Mouse (Mus musculus) cerebellum, adult 2 months (tissue): ENCODE measurements around the gene Lmo7. TPM values are rescaled to one million over a fixed set of nuclear protein-coding genes. Genes with fewer than 3 reads are reported as not detected.

ENCODE experiments used
- DNase-seq, 2 experiments: peaks; one replicate each; pipeline ENCODE4 v3.0.0; 2021
- H3K27ac ChIP-seq: fragments of 200-500 bp; 2 replicates; pipeline ENCODE4 v1.5.1; 2012; ENCODE audit warnings: low read length, control low read depth, inconsistent platforms; ENCODE audit not compliant: insufficient read depth
- H3K27me3 ChIP-seq: fragments of 200-500 bp; 2 replicates; pipeline ENCODE4 v1.6.1; 2012; ENCODE audit warnings: inconsistent platforms, mild to moderate bottlenecking, low read length, moderate library complexity; ENCODE audit not compliant: control insufficient read depth, insufficient read depth
- H3K4me1 ChIP-seq: fragments of 200-500 bp; 2 replicates; pipeline ENCODE4 v1.6.1; 2011; ENCODE audit warnings: low read length; ENCODE audit not compliant: control insufficient read depth, insufficient read depth
- H3K4me3 ChIP-seq: fragments of 200-500 bp; replicated peaks from 2 replicates; pipeline ENCODE3; 2011; ENCODE audit warnings: mild to moderate bottlenecking, low read depth, low read length, control low read depth; ENCODE audit not compliant: insufficient read depth
- CTCF ChIP-seq: fragments of 200-500 bp; IDR thresholded peaks from 2 replicates; pipeline ENCODE4 v1.5.1; 2011; ENCODE audit warnings: low read depth, mild to moderate bottlenecking, control low read depth, low read length, moderate library complexity, borderline replicate concordance; ENCODE audit not compliant: insufficient read depth
- POLR2A ChIP-seq: fragments of 200-500 bp; IDR thresholded peaks from 2 replicates; pipeline ENCODE4 v1.6.1; 2011; ENCODE audit warnings: low read length, control low read depth, borderline replicate concordance; ENCODE audit not compliant: insufficient read depth
- WGBS: fragments of 180-500 bp; shearing (Covaris S2); methylation state at CpG from one replicate; pipeline ENCODE4 v1.1.7; 2018; 5-methylcytosine and 5-hydroxymethylcytosine counted together
- polyA plus RNA-seq: library from polyadenylated mRNA; depleted of rRNA; stranded (reverse); fragments of >200 nt; gene quantifications from 2 replicates; pipeline ENCODE4 v1.2.3, GENCODE M21; 2012

Gene Lmo7
- polyA plus RNA-seq, 1 experiment = 5.8 TPM

- no peak overlapping the region for H3K27ac ChIP-seq
- H3K4me1 ChIP-seq = no peaks in the 10 kb centered on the region
- 70% methylated on average over 4 of the region's 4 CpGs for WGBS
- TF ChIP-seq CTCF (no peak), POLR2A (no peak)
- no peaks in the 10 kb centered on the region for H3K27me3 ChIP-seq
- no peak overlapping the region for H3K4me3 ChIP-seq
- no peak for DNase-seq
Measured at GRCm38 (mm10) chr14:101853722-101854121, 124.0 kb downstream of the Lmo7 start.

DNA sequence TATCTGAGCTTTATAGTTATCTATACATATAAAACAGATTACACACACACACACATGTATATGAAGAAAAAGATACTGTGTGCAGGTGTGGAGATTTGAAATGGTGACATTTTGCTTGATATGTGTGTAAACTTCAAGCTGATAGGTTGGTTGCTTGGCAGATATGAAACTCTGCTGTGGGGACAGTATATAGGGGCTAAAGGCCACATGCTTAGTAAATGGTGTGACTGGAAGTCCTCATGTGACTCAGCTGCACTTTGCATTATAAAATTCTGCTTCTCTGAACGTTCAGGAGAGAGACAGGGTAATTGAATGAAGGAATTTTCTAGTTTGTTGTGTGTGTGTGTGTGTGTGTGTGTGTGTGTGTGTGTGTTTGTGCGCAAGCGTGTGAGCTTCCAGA lies 124.5 kb downstream of the Lmo7 start:
- no peak overlapping the region for H3K4me3 ChIP-seq
- no peak overlapping the region for H3K27ac ChIP-seq
- H3K27me3 ChIP-seq = no peaks in the 10 kb centered on the region
- TF ChIP-seq POLR2A = no peak
- TF ChIP-seq CTCF = no peak
- no peaks in the 10 kb centered on the region for H3K4me1 ChIP-seq
- DNase-seq = no peak
- WGBS = 84% methylated on average over 3 of the region's 3 CpGs

DNA sequence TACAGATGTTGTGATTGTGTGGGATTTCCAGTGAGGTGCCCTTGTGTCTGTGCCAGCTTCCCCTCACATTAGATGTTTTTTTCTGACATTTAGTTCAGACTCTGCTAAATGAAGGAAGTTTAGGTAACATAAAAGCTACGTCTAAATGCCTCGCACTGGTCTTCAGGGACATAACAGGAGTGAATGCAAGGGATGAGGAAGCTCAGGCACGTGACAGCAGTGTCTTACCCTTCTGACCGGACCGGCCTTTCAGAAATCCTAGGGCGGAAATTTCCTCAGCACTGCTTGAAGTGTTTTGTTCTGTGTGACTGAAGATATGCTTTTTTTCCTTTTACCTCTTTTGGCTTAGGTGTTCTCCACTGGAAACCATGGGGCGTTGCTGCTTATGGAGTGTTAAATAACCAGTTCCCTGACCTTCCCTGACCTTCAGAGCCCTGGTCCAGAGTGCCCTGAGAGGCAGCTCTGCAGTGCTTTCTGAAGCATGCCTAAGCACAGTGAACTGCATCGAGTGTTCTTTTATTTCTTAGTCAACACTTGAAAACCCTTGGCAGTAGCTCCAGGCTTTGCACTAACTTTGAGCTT lies 129.6 kb downstream of the Lmo7 start:
- H3K4me1 ChIP-seq = no peaks in the 10 kb centered on the region
- TF ChIP-seq CTCF (no peak), POLR2A (no peak)
- no peak overlapping the region for H3K27ac ChIP-seq
- no peak overlapping the region for H3K4me3 ChIP-seq
- 44% methylated on average over 8 of the region's 8 CpGs for WGBS
- no peaks in the 10 kb centered on the region for H3K27me3 ChIP-seq
- no peak for DNase-seq

DNA sequence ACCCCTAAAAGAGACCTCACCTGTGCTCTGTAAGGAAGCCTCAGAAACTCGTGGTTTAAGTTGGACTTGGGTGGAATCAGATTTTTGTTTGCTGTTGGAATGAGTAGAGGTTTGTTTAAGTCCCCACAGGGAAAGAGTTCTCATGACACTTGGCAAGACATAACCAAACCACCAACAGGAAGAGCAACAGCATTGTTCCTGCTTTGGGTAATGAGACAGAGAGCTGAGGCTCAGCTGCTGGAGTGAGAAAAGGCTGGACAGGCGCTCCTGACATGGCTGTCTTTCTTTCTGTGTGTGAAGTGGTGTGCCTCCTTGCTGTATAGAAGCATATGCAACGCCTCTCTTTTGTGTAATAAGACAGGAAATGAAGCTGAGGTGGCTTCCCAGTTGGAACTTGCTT lies 132.3 kb downstream of the Lmo7 start:
- Histone ChIP-seq H3K4me1 (no peaks in the 10 kb centered on the region), H3K4me3 (no peak overlapping the region), H3K27me3 (no peaks in the 10 kb centered on the region), H3K27ac (no peak overlapping the region)
- DNase-seq = no peak
- TF ChIP-seq POLR2A (no peak), CTCF (no peak)
- 69% methylated on average over 3 of the region's 3 CpGs for WGBS

DNA sequence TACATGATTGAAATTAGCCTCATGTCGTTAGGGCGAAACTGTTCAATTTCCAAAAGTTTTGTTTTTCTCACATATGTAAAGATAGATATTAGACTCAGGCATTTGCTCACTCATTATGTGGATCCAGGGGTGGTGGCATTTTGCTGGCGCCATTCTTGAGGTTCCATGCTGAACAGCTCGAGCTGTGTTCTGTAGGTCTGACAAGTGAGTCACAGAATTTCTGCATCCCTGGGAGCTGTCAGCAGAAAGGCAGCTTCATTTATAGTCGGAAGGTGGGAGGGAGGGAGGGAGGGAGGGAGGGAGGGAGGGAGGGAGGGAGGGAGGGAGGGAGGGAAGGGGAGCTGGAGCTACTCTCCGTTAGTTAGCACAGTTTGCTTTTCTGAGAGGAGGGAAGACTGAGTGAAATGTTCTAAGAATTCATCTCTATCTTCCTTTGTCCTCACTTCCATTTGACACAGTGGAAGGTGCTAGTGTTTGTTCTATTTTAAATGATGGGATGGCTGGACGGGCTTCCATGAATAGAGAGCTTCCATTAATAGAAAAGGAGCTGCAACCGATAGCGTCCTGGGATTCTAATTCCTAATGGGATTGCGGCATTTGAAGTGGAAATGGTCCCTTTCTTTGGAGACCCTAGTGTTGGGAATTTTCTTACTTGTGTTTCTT lies 137.4 kb downstream of the Lmo7 start:
- no peaks in the 10 kb centered on the region for H3K4me1 ChIP-seq
- TF ChIP-seq CTCF (no peak), POLR2A (no peak)
- 50% methylated on average over 10 of the region's 10 CpGs for WGBS
- H3K27ac ChIP-seq = no peak overlapping the region
- H3K27me3 ChIP-seq = no peaks in the 10 kb centered on the region
- no peak overlapping the region for H3K4me3 ChIP-seq
- no peak for DNase-seq

DNA sequence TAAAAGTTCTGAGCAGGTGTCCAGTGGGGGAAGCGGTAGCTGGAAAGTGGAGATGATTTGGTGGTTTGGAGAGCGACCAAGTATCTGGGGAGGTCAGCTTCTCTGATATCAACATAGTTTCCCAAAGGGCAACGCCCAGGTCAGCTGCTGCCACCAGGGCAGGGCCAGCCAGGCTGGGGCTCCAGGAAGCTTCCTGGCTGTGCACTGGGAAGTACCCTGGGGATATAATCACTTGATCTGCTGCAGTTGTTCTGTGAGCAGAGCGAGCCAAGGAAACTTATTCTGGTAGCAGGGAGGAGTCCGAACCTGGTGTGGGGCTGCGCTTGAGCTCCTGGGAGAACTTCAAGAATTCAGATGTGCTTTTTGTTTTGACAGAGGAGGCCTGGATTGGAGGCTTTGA lies 139.4 kb downstream of the Lmo7 start:
- no peak for DNase-seq
- 71% methylated on average over 6 of the region's 6 CpGs for WGBS
- no peak overlapping the region for H3K27ac ChIP-seq
- no peaks in the 10 kb centered on the region for H3K27me3 ChIP-seq
- H3K4me3 ChIP-seq = no peak overlapping the region
- no peak for TF ChIP-seq POLR2A
- no peaks in the 10 kb centered on the region for H3K4me1 ChIP-seq

GRCm38 (mm10) chr14:101869661-101870060 lies 139.9 kb downstream of the Lmo7 start:
- 78% methylated on average over 4 of the region's 4 CpGs for WGBS
- Histone ChIP-seq H3K27ac (no peak overlapping the region), H3K4me1 (no peaks in the 10 kb centered on the region)

GRCm38 (mm10) chr14:101870171-101870902 lies 140.6 kb downstream of the Lmo7 start:
- DNase-seq = no peak
- Histone ChIP-seq H3K27ac (no peak overlapping the region), H3K4me3 (no peak overlapping the region), H3K4me1 (no peaks in the 10 kb centered on the region), H3K27me3 (no peaks in the 10 kb centered on the region)
- 54% methylated on average over 9 of the region's 9 CpGs for WGBS
- TF ChIP-seq CTCF (no peak), POLR2A (no peak)

More at GRCm38 (mm10) chr14:101869661-101870060, 139.9 kb downstream of the Lmo7 start:
- TF ChIP-seq CTCF (no peak), POLR2A (no peak)
- no peak for DNase-seq
- H3K27me3 ChIP-seq = no peaks in the 10 kb centered on the region
- H3K4me3 ChIP-seq = no peak overlapping the region
